Mouse (Mus musculus) heart, adult 8-10 months (tissue): ENCODE data around the gene Manba. TPM values are rescaled to one million over a fixed set of nuclear protein-coding genes. Genes with fewer than 3 reads are reported as not detected.

Source experiments
- total RNA-seq, 4 experiments: library from RNA; stranded (reverse); gene quantifications; 2 replicates each; pipeline ENCODE4 v1.2.4; 2022

Manba gene
- total RNA-seq, 4 experiments from 2014 or later = 15.8 to 19.3 (median 16.8) TPM

Other genes with a start within 250 kb of the Manba start
- 1 to 10 TPM; 2.7 to 7.0 (median 5.2) TPM for gene Bdh2, start 204.4 kb upstream of the Manba start, total RNA-seq
- under 1 TPM; 0.19 to 0.98 (median 0.72) TPM for gene Slc9b2, start 177.9 kb upstream of the Manba start, total RNA-seq
- gene Slc9b1, start 137.6 kb upstream of the Manba start, total RNA-seq = under 1 TPM in 2 of 4 experiments, not detected in 2; 0.50 to 0.72 TPM
- gene Cisd2, start 61.7 kb upstream of the Manba start, total RNA-seq = 10 to 100 TPM; 45.0 to 53.5 (median 50.7) TPM
- 100 to 1,000 TPM; 333 to 393 (median 350) TPM for gene Ube2d3, start 47.5 kb upstream of the Manba start, total RNA-seq
- gene Nfkb1, start 205.9 kb downstream of the Manba start, total RNA-seq = 10 to 100 TPM; 30.5 to 35.1 (median 32.8) TPM